Mouse (Mus musculus) layer of hippocampus, adult 18-20 months (tissue): ENCODE results near the gene Arl6ip5. TPM values are rescaled to one million over a fixed set of nuclear protein-coding genes. Genes with fewer than 3 reads are reported as not detected.
A peak's percentile ranks its signal among the peaks of the same experiment; 100 is the strongest.
"Not testable (repeated sequence)": the region's sequence is repeated elsewhere in the genome, so short reads cannot be mapped to it uniquely, and the experiment has no call there.

ENCODE experiments used
- DNase-seq, 2 experiments: peaks; one replicate each; pipeline ENCODE4 v3.0.0; 2022; ENCODE audit warnings: low spot score in 2 of 2
- total RNA-seq, 2 experiments: library from RNA; stranded (reverse); gene quantifications; 2 replicates each; pipeline ENCODE4 v1.2.3; 2021

Arl6ip5 gene
- total RNA-seq, 2 experiments from 2014 or later: 179 to 187 TPM

GRCm38 (mm10) chr6:97222931-97223467 is 12.5 kb downstream of the Arl6ip5 start:
- no peak for DNase-seq

- DNase-seq: no peak
Observed at GRCm38 (mm10) chr6:97223566-97223965, 13.1 kb downstream of the Arl6ip5 start.

- no peak for DNase-seq
Observed at GRCm38 (mm10) chr6:97224505-97224904, 14.0 kb downstream of the Arl6ip5 start.

- no peak for DNase-seq
Observed at GRCm38 (mm10) chr6:97226083-97226491, 15.6 kb downstream of the Arl6ip5 start.

- no peak for DNase-seq
Observed at GRCm38 (mm10) chr6:97227067-97227847, 16.8 kb downstream of the Arl6ip5 start.

GRCm38 (mm10) chr6:97234911-97235668 is 24.6 kb downstream of the Arl6ip5 start:
- DNase-seq: no peak

GRCm38 (mm10) chr6:97236088-97236487 is 25.6 kb downstream of the Arl6ip5 start:
- no peak for DNase-seq

- DNase-seq: no peak
Observed at GRCm38 (mm10) chr6:97239360-97239759, 28.9 kb downstream of the Arl6ip5 start.

GRCm38 (mm10) chr6:97240092-97240491 is 29.6 kb downstream of the Arl6ip5 start:
- no peak for DNase-seq

- no peak for DNase-seq
Observed at GRCm38 (mm10) chr6:97242522-97242921, 32.0 kb downstream of the Arl6ip5 start.

- no peak for DNase-seq
Observed at GRCm38 (mm10) chr6:97245200-97245599, 34.7 kb downstream of the Arl6ip5 start.

- DNase-seq: peak; percentile 36 to 85
Observed at GRCm38 (mm10) chr6:97250966-97251365, 40.5 kb downstream of the Arl6ip5 start.

- DNase-seq: no peak
Observed at GRCm38 (mm10) chr6:97252086-97252485, 41.6 kb downstream of the Arl6ip5 start.

GRCm38 (mm10) chr6:97252711-97253221 is 42.3 kb downstream of the Arl6ip5 start, which contains the start of gene Lmod3:
Gene Lmod3, minus strand, starts transcription at chr6:97252759.
- DNase-seq: no peak

- no peak for DNase-seq
Observed at GRCm38 (mm10) chr6:97258489-97258888, 48.0 kb downstream of the Arl6ip5 start.

GRCm38 (mm10) chr6:97259926-97260325 is 49.4 kb downstream of the Arl6ip5 start:
- not testable (repeated sequence) for DNase-seq

- no peak for DNase-seq
Observed at GRCm38 (mm10) chr6:97262229-97262628, 51.7 kb downstream of the Arl6ip5 start.

GRCm38 (mm10) chr6:97263750-97264149 is 53.3 kb downstream of the Arl6ip5 start:
- DNase-seq: not testable (repeated sequence)

- no peak for DNase-seq
Observed at GRCm38 (mm10) chr6:97265240-97265639, 54.8 kb downstream of the Arl6ip5 start.

- no peak for DNase-seq
Observed at GRCm38 (mm10) chr6:97265705-97266104, 55.2 kb downstream of the Arl6ip5 start.

GRCm38 (mm10) chr6:97266661-97267060 is 56.2 kb downstream of the Arl6ip5 start:
- DNase-seq: no peak

GRCm38 (mm10) chr6:97267132-97267531 is 56.6 kb downstream of the Arl6ip5 start:
- no peak for DNase-seq
